Mouse (Mus musculus): ENCODE measurements around the gene Olfr692. TPM values are rescaled to one million over a fixed set of nuclear protein-coding genes. Genes with fewer than 3 reads are reported as not detected.
A peak's percentile ranks its signal among the peaks of the same experiment; 100 is the strongest.

Olfr692 gene
- polyA plus RNA-seq, 1 experiment from 2014 or later = not detected

GRCm38 (mm10) chr7:105368521-105368920, 491 bp downstream of the Olfr692 start:
- Histone ChIP-seq H3K9ac (replicated peaks; ENCODE audit: low read length) (no peak overlapping the region), H3K4me2 (ENCODE audit: low read length) (no peak overlapping the region), H3K36me3 (ENCODE audit: control insufficient read depth, insufficient read depth, low read length) (peaks cover 6% of the 10 kb centered on the region), H3K27ac (replicated peaks; ENCODE audit: low read depth, low read length) (no peak overlapping the region), H3K4me1 (ENCODE audit: control insufficient read depth, insufficient read depth, low read length) (no peaks in the 10 kb centered on the region), H3K4me3 (replicated peaks; ENCODE audit: low read depth, low read length) (no peak overlapping the region), H3K27me3 (ENCODE audit: control insufficient read depth, insufficient read depth, low read length) (no peaks in the 10 kb centered on the region), H3K9me3 (ENCODE audit: control insufficient read depth, low read length) (no peaks in the 10 kb centered on the region)
- WGBS = 97% methylated on average over 4 of the region's 4 CpGs
- ATAC-seq (ENCODE audit: low FRiP score, low TSS enrichment) (peak; percentile 8; the same call in 1 of the 2 replicates), DNase-seq (no peak)

GRCm38 (mm10) chr7:105372912-105373311, 4.9 kb downstream of the Olfr692 start:
- H3K9me3 ChIP-seq (ENCODE audit: control insufficient read depth, low read length) = no peaks in the 10 kb centered on the region
- DNase-seq (no peak), ATAC-seq (ENCODE audit: low FRiP score, low TSS enrichment) (no peak)
- H3K27me3 ChIP-seq (ENCODE audit: control insufficient read depth, insufficient read depth, low read length) = no peaks in the 10 kb centered on the region
- no peak overlapping the region for H3K4me2 ChIP-seq (ENCODE audit: low read length)
- peaks cover 23% of the 10 kb centered on the region for H3K36me3 ChIP-seq (ENCODE audit: control insufficient read depth, insufficient read depth, low read length)
- H3K9ac ChIP-seq (replicated peaks; ENCODE audit: low read length) = no peak overlapping the region
- no peaks in the 10 kb centered on the region for H3K4me1 ChIP-seq (ENCODE audit: control insufficient read depth, insufficient read depth, low read length)
- no peak overlapping the region for H3K27ac ChIP-seq (replicated peaks; ENCODE audit: low read depth, low read length)
- no peak overlapping the region for H3K4me3 ChIP-seq (replicated peaks; ENCODE audit: low read depth, low read length)
- 96% methylated on average over 1 of the region's 1 CpGs for WGBS

GRCm38 (mm10) chr7:105373509-105373908, 5.5 kb downstream of the Olfr692 start:
- peaks cover 29% of the 10 kb centered on the region for H3K36me3 ChIP-seq (ENCODE audit: control insufficient read depth, insufficient read depth, low read length)
- no peak overlapping the region for H3K4me2 ChIP-seq (ENCODE audit: low read length)
- H3K27ac ChIP-seq (replicated peaks; ENCODE audit: low read depth, low read length) = no peak overlapping the region
- WGBS = 97% methylated on average over 4 of the region's 4 CpGs
- no peak overlapping the region for H3K4me3 ChIP-seq (replicated peaks; ENCODE audit: low read depth, low read length)
- DNase-seq (no peak), ATAC-seq (ENCODE audit: low FRiP score, low TSS enrichment) (no peak)
- no peak overlapping the region for H3K9ac ChIP-seq (replicated peaks; ENCODE audit: low read length)
- H3K4me1 ChIP-seq (ENCODE audit: control insufficient read depth, insufficient read depth, low read length) = no peaks in the 10 kb centered on the region
- H3K9me3 ChIP-seq (ENCODE audit: control insufficient read depth, low read length) = no peaks in the 10 kb centered on the region
- H3K27me3 ChIP-seq (ENCODE audit: control insufficient read depth, insufficient read depth, low read length) = no peaks in the 10 kb centered on the region

GRCm38 (mm10) chr7:105373976-105374375, 5.9 kb downstream of the Olfr692 start:
- DNase-seq (no peak), ATAC-seq (ENCODE audit: low FRiP score, low TSS enrichment) (no peak)
- no peaks in the 10 kb centered on the region for H3K4me1 ChIP-seq (ENCODE audit: control insufficient read depth, insufficient read depth, low read length)
- no peak overlapping the region for H3K27ac ChIP-seq (replicated peaks; ENCODE audit: low read depth, low read length)
- no peaks in the 10 kb centered on the region for H3K9me3 ChIP-seq (ENCODE audit: control insufficient read depth, low read length)
- WGBS = over 99% methylated on average over 3 of the region's 3 CpGs
- H3K4me2 ChIP-seq (ENCODE audit: low read length) = no peak overlapping the region
- no peak overlapping the region for H3K9ac ChIP-seq (replicated peaks; ENCODE audit: low read length)
- no peak overlapping the region for H3K4me3 ChIP-seq (replicated peaks; ENCODE audit: low read depth, low read length)
- H3K36me3 ChIP-seq (ENCODE audit: control insufficient read depth, insufficient read depth, low read length) = peaks cover 34% of the 10 kb centered on the region
- H3K27me3 ChIP-seq (ENCODE audit: control insufficient read depth, insufficient read depth, low read length) = no peaks in the 10 kb centered on the region

- Histone ChIP-seq H3K36me3 (ENCODE audit: control insufficient read depth, insufficient read depth, low read length) (peaks cover 43% of the 10 kb centered on the region), H3K9me3 (ENCODE audit: control insufficient read depth, low read length) (no peaks in the 10 kb centered on the region), H3K9ac (replicated peaks; ENCODE audit: low read length) (no peak within 1 kb of the TSS), H3K4me1 (ENCODE audit: control insufficient read depth, insufficient read depth, low read length) (no peaks in the 10 kb centered on the region), H3K4me3 (replicated peaks; ENCODE audit: low read depth, low read length) (no peak within 1 kb of the TSS), H3K27ac (replicated peaks; ENCODE audit: low read depth, low read length) (no peak within 1 kb of the TSS), H3K4me2 (ENCODE audit: low read length) (no peak within 1 kb of the TSS), H3K27me3 (ENCODE audit: control insufficient read depth, insufficient read depth, low read length) (no peaks in the 10 kb centered on the region)
- DNase-seq = no peak
- no peak for ATAC-seq (ENCODE audit: low FRiP score, low TSS enrichment)
- WGBS = 95% methylated on average over 1 of the region's 1 CpGs
Observed at GRCm38 (mm10) chr7:105374866-105375265, 6.8 kb downstream of the Olfr692 start, which contains the start of gene Gm5901. Gm5901 (plus strand) TSS chr7:105375038.

GRCm38 (mm10) chr7:105380329-105380728, 12.3 kb downstream of the Olfr692 start:
- H3K9ac ChIP-seq (replicated peaks; ENCODE audit: low read length) = no peak overlapping the region
- no peaks in the 10 kb centered on the region for H3K27me3 ChIP-seq (ENCODE audit: control insufficient read depth, insufficient read depth, low read length)
- H3K27ac ChIP-seq (replicated peaks; ENCODE audit: low read depth, low read length) = no peak overlapping the region
- DNase-seq = no peak
- no peaks in the 10 kb centered on the region for H3K4me1 ChIP-seq (ENCODE audit: control insufficient read depth, insufficient read depth, low read length)
- no peak overlapping the region for H3K4me3 ChIP-seq (replicated peaks; ENCODE audit: low read depth, low read length)
- 95% methylated on average over 3 of the region's 3 CpGs for WGBS
- H3K9me3 ChIP-seq (ENCODE audit: control insufficient read depth, low read length) = no peaks in the 10 kb centered on the region
- ATAC-seq (ENCODE audit: low FRiP score, low TSS enrichment) = no peak
- H3K4me2 ChIP-seq (ENCODE audit: low read length) = no peak overlapping the region
- peaks cover 90% of the 10 kb centered on the region for H3K36me3 ChIP-seq (ENCODE audit: control insufficient read depth, insufficient read depth, low read length)

- no peaks in the 10 kb centered on the region for H3K4me1 ChIP-seq (ENCODE audit: control insufficient read depth, insufficient read depth, low read length)
- H3K9ac ChIP-seq (replicated peaks; ENCODE audit: low read length) = no peak overlapping the region
- H3K4me3 ChIP-seq (replicated peaks; ENCODE audit: low read depth, low read length) = no peak overlapping the region
- peaks cover 76% of the 10 kb centered on the region for H3K36me3 ChIP-seq (ENCODE audit: control insufficient read depth, insufficient read depth, low read length)
- no peaks in the 10 kb centered on the region for H3K9me3 ChIP-seq (ENCODE audit: control insufficient read depth, low read length)
- DNase-seq (no peak), ATAC-seq (ENCODE audit: low FRiP score, low TSS enrichment) (no peak)
- H3K27ac ChIP-seq (replicated peaks; ENCODE audit: low read depth, low read length) = no peak overlapping the region
- no peaks in the 10 kb centered on the region for H3K27me3 ChIP-seq (ENCODE audit: control insufficient read depth, insufficient read depth, low read length)
- WGBS = 97% methylated on average over 2 of the region's 2 CpGs
- no peak overlapping the region for H3K4me2 ChIP-seq (ENCODE audit: low read length)
Observed at GRCm38 (mm10) chr7:105387696-105388095, 19.7 kb downstream of the Olfr692 start.

- Histone ChIP-seq H3K27ac (replicated peaks; ENCODE audit: low read depth, low read length) (no peak overlapping the region), H3K4me2 (ENCODE audit: low read length) (no peak overlapping the region), H3K36me3 (ENCODE audit: control insufficient read depth, insufficient read depth, low read length) (peaks cover 56% of the 10 kb centered on the region), H3K4me3 (replicated peaks; ENCODE audit: low read depth, low read length) (no peak overlapping the region), H3K9me3 (ENCODE audit: control insufficient read depth, low read length) (no peaks in the 10 kb centered on the region), H3K4me1 (ENCODE audit: control insufficient read depth, insufficient read depth, low read length) (no peaks in the 10 kb centered on the region), H3K9ac (replicated peaks; ENCODE audit: low read length) (no peak overlapping the region), H3K27me3 (ENCODE audit: control insufficient read depth, insufficient read depth, low read length) (no peaks in the 10 kb centered on the region)
- no peak for DNase-seq
- 94% methylated on average over 2 of the region's 2 CpGs for WGBS
- ATAC-seq (ENCODE audit: low FRiP score, low TSS enrichment) = no peak
Observed at GRCm38 (mm10) chr7:105390236-105390635, 22.2 kb downstream of the Olfr692 start.

GRCm38 (mm10) chr7:105394606-105395005, 26.6 kb downstream of the Olfr692 start:
- no peak overlapping the region for H3K4me3 ChIP-seq (replicated peaks; ENCODE audit: low read depth, low read length)
- DNase-seq (no peak), ATAC-seq (ENCODE audit: low FRiP score, low TSS enrichment) (no peak)
- no peak overlapping the region for H3K27ac ChIP-seq (replicated peaks; ENCODE audit: low read depth, low read length)
- no peak overlapping the region for H3K4me2 ChIP-seq (ENCODE audit: low read length)
- WGBS = 93% methylated on average over 1 of the region's 1 CpGs
- H3K36me3 ChIP-seq (ENCODE audit: control insufficient read depth, insufficient read depth, low read length) = peaks cover 19% of the 10 kb centered on the region
- H3K27me3 ChIP-seq (ENCODE audit: control insufficient read depth, insufficient read depth, low read length) = no peaks in the 10 kb centered on the region
- H3K9me3 ChIP-seq (ENCODE audit: control insufficient read depth, low read length) = no peaks in the 10 kb centered on the region
- H3K4me1 ChIP-seq (ENCODE audit: control insufficient read depth, insufficient read depth, low read length) = peaks cover 6% of the 10 kb centered on the region
- H3K9ac ChIP-seq (replicated peaks; ENCODE audit: low read length) = no peak overlapping the region
